Mouse (Mus musculus) thymus, postnatal 14 days (tissue): ENCODE data around the gene Gm17584.
"Not testable (repeated sequence)": the region's sequence is repeated elsewhere in the genome, so short reads cannot be mapped to it uniquely, and the experiment has no call there.

Source experiments
- DNase-seq: peaks from one replicate; pipeline ENCODE4 v3.0.0; 2021

Gene Gm17584

DNA sequence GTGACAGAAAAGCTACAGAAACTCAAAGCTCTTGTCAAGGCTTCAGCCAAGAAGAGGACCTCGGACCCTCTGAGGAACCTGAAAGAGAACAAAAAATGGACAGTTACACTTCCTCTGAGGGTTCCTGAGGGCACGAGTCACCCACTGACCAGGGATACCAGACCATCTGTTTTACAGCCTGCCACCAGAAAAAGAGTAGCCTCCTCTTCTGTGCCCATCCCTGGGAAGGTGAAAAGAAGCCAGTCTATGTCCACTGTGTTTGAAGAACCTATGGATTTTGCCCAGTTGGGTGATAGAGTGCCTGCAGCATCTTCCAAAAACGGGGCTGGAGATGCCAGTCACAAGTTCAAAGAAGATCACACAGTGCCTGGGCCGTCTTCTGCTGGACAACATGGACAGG lies at the start of gene Gm17584:
Gene Gm17584, plus strand, starts transcription at position 301 of the 400 bp plus-strand sequence.
- not testable (repeated sequence) for DNase-seq
